Mouse (Mus musculus) testis, adult 2 months (tissue): Measurements from ENCODE around the gene Il1rap. TPM values are rescaled to one million over a fixed set of nuclear protein-coding genes. Genes with fewer than 3 reads are reported as not detected.

Experiments
- H3K27ac ChIP-seq: fragments of 200-500 bp; 2 replicates; pipeline ENCODE4 v1.5.1; 2012; ENCODE audit warnings: low read depth, low read length; ENCODE audit not compliant: control insufficient read depth, insufficient read depth
- H3K27me3 ChIP-seq: fragments of 200-500 bp; 2 replicates; pipeline ENCODE4 v1.6.1; 2012; ENCODE audit warnings: mild to moderate bottlenecking, low read length, moderate library complexity; ENCODE audit not compliant: control insufficient read depth, insufficient read depth
- H3K36me3 ChIP-seq: fragments of 200-500 bp; 2 replicates; pipeline ENCODE4 v1.6.1; 2012; ENCODE audit warnings: mild to moderate bottlenecking, low read length; ENCODE audit not compliant: control insufficient read depth, insufficient read depth
- H3K4me1 ChIP-seq: fragments of 200-500 bp; 2 replicates; pipeline ENCODE4 v1.6.1; 2012; ENCODE audit warnings: low read length; ENCODE audit not compliant: control insufficient read depth, insufficient read depth
- H3K4me3 ChIP-seq: fragments of 200-500 bp; 2 replicates; pipeline ENCODE4 v1.5.1; 2012; ENCODE audit warnings: low read depth, mild to moderate bottlenecking, low read length, moderate library complexity, mixed read lengths; ENCODE audit not compliant: control insufficient read depth
- CTCF ChIP-seq: fragments of 200-500 bp; IDR thresholded peaks from 2 replicates; pipeline ENCODE4 v1.5.1; 2012; ENCODE audit warnings: low read depth, mild to moderate bottlenecking, inconsistent platforms, low read length, moderate library complexity; ENCODE audit not compliant: control insufficient read depth, insufficient read depth, insufficient replicate concordance
- POLR2A ChIP-seq: fragments of 200-500 bp; IDR thresholded peaks from 2 replicates; pipeline ENCODE4 v1.6.1; 2012; ENCODE audit warnings: low read depth, mild to moderate bottlenecking, inconsistent platforms, low read length, moderate library complexity; ENCODE audit not compliant: control insufficient read depth
- polyA plus RNA-seq: library from polyadenylated mRNA; depleted of rRNA; stranded (reverse); fragments of >200 nt; gene quantifications from 2 replicates; pipeline ENCODE4 v1.2.3, GENCODE M21; 2012

Il1rap gene
- polyA plus RNA-seq, 1 experiment = 2.2 TPM

- Histone ChIP-seq H3K27ac (no peak overlapping the region), H3K4me3 (no peak overlapping the region), H3K27me3 (no peaks in the 10 kb centered on the region), H3K36me3 (no peaks in the 10 kb centered on the region), H3K4me1 (no peaks in the 10 kb centered on the region)
- no peak for TF ChIP-seq POLR2A
- no peak for TF ChIP-seq CTCF
These were observed 18.7 kb upstream of the Il1rap start for GRCm38 (mm10) chr16:26562771-26563170.

- H3K36me3 ChIP-seq = no peaks in the 10 kb centered on the region
- no peaks in the 10 kb centered on the region for H3K27me3 ChIP-seq
- TF ChIP-seq POLR2A (no peak), CTCF (no peak)
- no peak overlapping the region for H3K4me3 ChIP-seq
- no peak overlapping the region for H3K27ac ChIP-seq
- H3K4me1 ChIP-seq = no peaks in the 10 kb centered on the region
These were observed 12.0 kb upstream of the Il1rap start for GRCm38 (mm10) chr16:26569387-26569978.

GRCm38 (mm10) chr16:26571836-26572235 is 9.7 kb upstream of the Il1rap start:
- H3K27me3 ChIP-seq = no peaks in the 10 kb centered on the region
- H3K4me3 ChIP-seq = no peak overlapping the region
- no peaks in the 10 kb centered on the region for H3K36me3 ChIP-seq
- TF ChIP-seq CTCF = no peak
- no peak for TF ChIP-seq POLR2A
- H3K27ac ChIP-seq = no peak overlapping the region
- H3K4me1 ChIP-seq = no peaks in the 10 kb centered on the region

- TF ChIP-seq CTCF (no peak), POLR2A (no peak)
- H3K27me3 ChIP-seq = no peaks in the 10 kb centered on the region
- no peaks in the 10 kb centered on the region for H3K4me1 ChIP-seq
- no peaks in the 10 kb centered on the region for H3K36me3 ChIP-seq
- H3K4me3 ChIP-seq = no peak overlapping the region
- no peak overlapping the region for H3K27ac ChIP-seq
These were observed 7.3 kb upstream of the Il1rap start for GRCm38 (mm10) chr16:26574173-26574572.

- H3K4me3 ChIP-seq = peak overlapping the region; percentile 73
- no peak overlapping the region for H3K27ac ChIP-seq
- no peaks in the 10 kb centered on the region for H3K36me3 ChIP-seq
- peaks cover 7% of the 10 kb centered on the region for H3K4me1 ChIP-seq
- no peaks in the 10 kb centered on the region for H3K27me3 ChIP-seq
- no peak for TF ChIP-seq POLR2A
- no peak for TF ChIP-seq CTCF
These were observed 441 bp downstream of the Il1rap start for GRCm38 (mm10) chr16:26581913-26582376.

- Histone ChIP-seq H3K4me3 (no peak overlapping the region), H3K36me3 (no peaks in the 10 kb centered on the region), H3K4me1 (peaks cover 7% of the 10 kb centered on the region), H3K27ac (no peak overlapping the region), H3K27me3 (no peaks in the 10 kb centered on the region)
- TF ChIP-seq CTCF (no peak), POLR2A (no peak)
These were observed 4.3 kb downstream of the Il1rap start for GRCm38 (mm10) chr16:26585806-26586205.

- H3K27me3 ChIP-seq = no peaks in the 10 kb centered on the region
- H3K36me3 ChIP-seq = no peaks in the 10 kb centered on the region
- H3K4me1 ChIP-seq = no peaks in the 10 kb centered on the region
- H3K27ac ChIP-seq = no peak overlapping the region
- no peak overlapping the region for H3K4me3 ChIP-seq
- TF ChIP-seq CTCF (no peak), POLR2A (no peak)
These were observed 9.5 kb downstream of the Il1rap start for GRCm38 (mm10) chr16:26590897-26591570.

- no peaks in the 10 kb centered on the region for H3K36me3 ChIP-seq
- TF ChIP-seq CTCF = no peak
- no peak overlapping the region for H3K4me3 ChIP-seq
- H3K4me1 ChIP-seq = peaks cover 3% of the 10 kb centered on the region; the same call in 1 of the 2 replicates
- no peaks in the 10 kb centered on the region for H3K27me3 ChIP-seq
- no peak overlapping the region for H3K27ac ChIP-seq
These were observed 14.9 kb downstream of the Il1rap start for GRCm38 (mm10) chr16:26596440-26596839.
